Mouse (Mus musculus) neural tube, embryonic 15.5 days (tissue): ENCODE data around the gene Tppp3. TPM values are rescaled to one million over a fixed set of nuclear protein-coding genes. Genes with fewer than 3 reads are reported as not detected.

ENCODE experiments used
- ATAC-seq: fragments of 200-750 bp; cut with Nextera tagmentation; 2 replicates; pipeline ENCODE4 v1.8.0; 2017; ENCODE audit warnings: mild to moderate bottlenecking, moderate TSS enrichment, moderate library complexity; ENCODE audit not compliant: low FRiP score
- H3K27ac ChIP-seq: fragments of 300-500 bp; sonication (generic); replicated peaks from 2 replicates; pipeline ENCODE4 v1.5.1; 2015; ENCODE audit warnings: mild to moderate bottlenecking, inconsistent platforms
- H3K27me3 ChIP-seq: fragments of 300-500 bp; sonication (generic); replicated peaks from 2 replicates; pipeline ENCODE4 v1.6.1; 2015; ENCODE audit warnings: inconsistent platforms
- H3K36me3 ChIP-seq: fragments of 300-500 bp; sonication (generic); 2 replicates; pipeline ENCODE4 v1.6.1; 2015; ENCODE audit warnings: inconsistent platforms
- H3K4me1 ChIP-seq: fragments of 300-500 bp; sonication (generic); 2 replicates; pipeline ENCODE4 v1.6.1; 2015; ENCODE audit warnings: inconsistent platforms
- H3K4me2 ChIP-seq: fragments of 300-500 bp; sonication (generic); 2 replicates; pipeline ENCODE4 v1.6.1; 2015; ENCODE audit warnings: inconsistent platforms, mild to moderate bottlenecking, moderate library complexity
- H3K4me3 ChIP-seq: fragments of 300-500 bp; sonication (generic); replicated peaks from 2 replicates; pipeline ENCODE4 v1.5.1; 2015; ENCODE audit warnings: mild to moderate bottlenecking, inconsistent platforms
- H3K9ac ChIP-seq: fragments of 300-500 bp; sonication (generic); replicated peaks from 2 replicates; pipeline ENCODE4 v1.6.1; 2015; ENCODE audit warnings: mild to moderate bottlenecking, inconsistent platforms
- H3K9me3 ChIP-seq: fragments of 300-500 bp; sonication (generic); replicated peaks from 2 replicates; pipeline ENCODE4 v1.6.1; 2016; ENCODE audit warnings: inconsistent platforms
- WGBS: fragments of 180-500 bp; shearing (Covaris S2); methylation state at CpG from one replicate; pipeline ENCODE4 v1.1.7; 2015; ENCODE audit warnings: mixed read lengths; 5-methylcytosine and 5-hydroxymethylcytosine counted together
- polyA plus RNA-seq: library from polyadenylated mRNA; unstranded; fragments of >200 nt; fragmentation: Nextera tagmentation; extraction: Ambion mirVana; gene quantifications from 2 replicates; pipeline ENCODE4 v1.2.1, GENCODE M21; 2015

The Tppp3 gene
- polyA plus RNA-seq, 1 experiment from 2014 or later, result 288 TPM

GRCm38 (mm10) chr8:105464595-105464994 is 6.7 kb downstream of the Tppp3 start:
- no peaks in the 10 kb centered on the region for H3K9me3 ChIP-seq
- 68% methylated on average over 7 of the region's 7 CpGs for WGBS
- H3K9ac ChIP-seq, result no peak overlapping the region
- no peak overlapping the region for H3K27ac ChIP-seq
- no peak overlapping the region for H3K4me3 ChIP-seq
- H3K4me1 ChIP-seq, result peaks cover 39% of the 10 kb centered on the region
- no peaks in the 10 kb centered on the region for H3K27me3 ChIP-seq
- H3K36me3 ChIP-seq, result peaks cover 8% of the 10 kb centered on the region; the same call in 1 of the 2 replicates
- no peak for ATAC-seq
- no peak overlapping the region for H3K4me2 ChIP-seq

GRCm38 (mm10) chr8:105461085-105461803 is 10.1 kb downstream of the Tppp3 start:
- H3K4me2 ChIP-seq, result no peak overlapping the region
- H3K27me3 ChIP-seq, result no peaks in the 10 kb centered on the region
- ATAC-seq, result no peak
- H3K4me3 ChIP-seq, result no peak overlapping the region
- 66% methylated on average over 13 of the region's 13 CpGs for WGBS
- peaks cover 2% of the 10 kb centered on the region; the same call in 1 of the 2 replicates for H3K36me3 ChIP-seq
- no peaks in the 10 kb centered on the region for H3K9me3 ChIP-seq
- H3K27ac ChIP-seq, result no peak overlapping the region
- peaks cover 16% of the 10 kb centered on the region for H3K4me1 ChIP-seq
- H3K9ac ChIP-seq, result no peak overlapping the region

GRCm38 (mm10) chr8:105455218-105455617 is 16.1 kb downstream of the Tppp3 start:
- Histone ChIP-seq H3K4me1 (0 out of 2 replicates have a peak, but pooled peaks cover 4% of the 10 kb centered on the region), H3K27me3 (no peaks in the 10 kb centered on the region), H3K9ac (no peak overlapping the region), H3K4me3 (no peak overlapping the region), H3K36me3 (no peaks in the 10 kb centered on the region), H3K9me3 (no peaks in the 10 kb centered on the region), H3K4me2 (no peak overlapping the region), H3K27ac (no peak overlapping the region)
- ATAC-seq, result no peak
- WGBS, result 68% methylated on average over 10 of the region's 10 CpGs

- Histone ChIP-seq H3K4me1 (0 out of 2 replicates have a peak, but pooled peaks cover 4% of the 10 kb centered on the region), H3K36me3 (no peaks in the 10 kb centered on the region), H3K4me2 (no peak overlapping the region), H3K4me3 (no peak overlapping the region), H3K9me3 (no peaks in the 10 kb centered on the region), H3K27ac (no peak overlapping the region), H3K27me3 (no peaks in the 10 kb centered on the region), H3K9ac (no peak overlapping the region)
- 58% methylated on average over 5 of the region's 5 CpGs for WGBS
- ATAC-seq, result no peak
Observed at GRCm38 (mm10) chr8:105454088-105454487, 17.2 kb downstream of the Tppp3 start.

- no peak overlapping the region for H3K9ac ChIP-seq
- H3K9me3 ChIP-seq, result no peaks in the 10 kb centered on the region
- no peaks in the 10 kb centered on the region for H3K27me3 ChIP-seq
- no peak overlapping the region for H3K27ac ChIP-seq
- WGBS, result 85% methylated on average over 5 of the region's 5 CpGs
- ATAC-seq, result no peak
- no peak overlapping the region for H3K4me3 ChIP-seq
- H3K4me1 ChIP-seq, result 0 out of 2 replicates have a peak, but pooled peaks cover 4% of the 10 kb centered on the region
- H3K4me2 ChIP-seq, result no peak overlapping the region
- no peaks in the 10 kb centered on the region for H3K36me3 ChIP-seq
Observed at GRCm38 (mm10) chr8:105453296-105453695, 18.0 kb downstream of the Tppp3 start.

DNA sequence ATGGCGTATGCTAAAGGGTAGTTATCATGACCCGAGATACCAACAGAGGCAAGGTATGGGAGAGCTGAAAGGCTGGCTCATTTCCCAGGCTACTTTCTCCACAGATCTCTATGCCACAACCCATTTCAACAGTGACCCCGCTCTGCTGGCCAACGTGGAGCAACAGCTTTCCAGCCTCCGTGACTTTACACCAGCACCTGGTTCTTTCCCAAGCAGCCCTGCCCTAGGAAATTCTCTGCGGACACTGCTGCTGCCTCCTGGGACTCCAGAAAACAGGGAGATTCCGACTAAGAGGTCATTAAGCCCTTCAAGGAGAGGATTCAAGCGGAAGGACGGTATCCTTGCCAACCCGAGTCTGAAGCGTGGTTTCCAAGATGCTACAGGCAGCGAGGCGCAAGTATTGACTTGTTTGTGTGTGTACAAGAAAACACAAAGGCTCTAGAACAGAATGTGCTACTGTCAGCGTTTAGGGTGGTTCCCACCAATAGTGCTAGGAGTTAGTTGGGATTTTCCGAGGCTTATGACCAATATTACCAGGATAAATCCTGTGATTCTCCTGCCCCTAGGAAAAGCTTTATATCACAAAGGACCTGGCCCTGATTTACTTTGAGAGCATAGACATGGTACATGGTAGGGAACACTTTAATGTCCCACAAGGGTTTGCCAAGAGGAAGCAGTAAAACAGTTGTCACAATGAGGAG is 19.3 kb downstream of the Tppp3 start:
- no peaks in the 10 kb centered on the region for H3K9me3 ChIP-seq
- 43% methylated on average over 15 of the region's 15 CpGs for whole genome bisulfite sequencing

GRCm38 (mm10) chr8:105450977-105451376 is 20.3 kb downstream of the Tppp3 start:
- no peaks in the 10 kb centered on the region for H3K9me3 ChIP-seq
- H3K9ac ChIP-seq, result no peak overlapping the region
- no peaks in the 10 kb centered on the region for H3K36me3 ChIP-seq
- peaks cover 8% of the 10 kb centered on the region for H3K4me1 ChIP-seq
- WGBS, result 37% methylated on average over 1 of the region's 1 CpGs
- ATAC-seq, result no peak
- H3K4me3 ChIP-seq, result no peak overlapping the region
- no peak overlapping the region for H3K27ac ChIP-seq
- no peak overlapping the region for H3K4me2 ChIP-seq
- H3K27me3 ChIP-seq, result no peaks in the 10 kb centered on the region

More for the DNA sequence above, 19.3 kb downstream of the Tppp3 start:
- H3K9ac ChIP-seq, result no peak overlapping the region
- ATAC-seq, result no peak
- H3K27me3 ChIP-seq, result no peaks in the 10 kb centered on the region
- 0 out of 2 replicates have a peak, but pooled peaks cover 4% of the 10 kb centered on the region for H3K4me1 ChIP-seq
- no peak overlapping the region for H3K4me3 ChIP-seq
- H3K27ac ChIP-seq, result no peak overlapping the region
- no peak overlapping the region for H3K4me2 ChIP-seq
- no peaks in the 10 kb centered on the region for H3K36me3 ChIP-seq

- no peak overlapping the region for H3K4me3 ChIP-seq
- H3K4me1 ChIP-seq, result peaks cover 16% of the 10 kb centered on the region
- H3K27me3 ChIP-seq, result no peaks in the 10 kb centered on the region
- WGBS, result 87% methylated on average over 5 of the region's 5 CpGs
- no peak for ATAC-seq
- no peak overlapping the region for H3K9ac ChIP-seq
- no peak overlapping the region for H3K27ac ChIP-seq
- H3K36me3 ChIP-seq, result no peaks in the 10 kb centered on the region
- no peak overlapping the region for H3K4me2 ChIP-seq
- no peaks in the 10 kb centered on the region for H3K9me3 ChIP-seq
Observed at GRCm38 (mm10) chr8:105448596-105448995, 22.7 kb downstream of the Tppp3 start.

GRCm38 (mm10) chr8:105448188-105448587 is 23.1 kb downstream of the Tppp3 start:
- Histone ChIP-seq H3K9ac (no peak overlapping the region), H3K4me3 (no peak overlapping the region)
- WGBS, result 94% methylated on average over 3 of the region's 3 CpGs

GRCm38 (mm10) chr8:105446127-105446552 is 25.2 kb downstream of the Tppp3 start:
- Histone ChIP-seq H3K4me2 (peak overlapping the region; percentile 15; the same call in 1 of the 2 replicates), H3K27ac (0 out of 2 replicates have a peak overlapping the region, but pooled peaks have one; percentile 23), H3K4me1 (peaks cover 13% of the 10 kb centered on the region), H3K9ac (no peak overlapping the region), H3K27me3 (no peaks in the 10 kb centered on the region), H3K36me3 (no peaks in the 10 kb centered on the region), H3K4me3 (no peak overlapping the region), H3K9me3 (no peaks in the 10 kb centered on the region)
- no peak for ATAC-seq
- 9% methylated on average over 4 of the region's 4 CpGs for WGBS

More at GRCm38 (mm10) chr8:105448188-105448587, 23.1 kb downstream of the Tppp3 start:
- no peaks in the 10 kb centered on the region for H3K9me3 ChIP-seq
- no peak overlapping the region for H3K4me2 ChIP-seq
- H3K4me1 ChIP-seq, result peaks cover 16% of the 10 kb centered on the region
- no peaks in the 10 kb centered on the region for H3K27me3 ChIP-seq
- ATAC-seq, result no peak
- no peak overlapping the region for H3K27ac ChIP-seq
- no peaks in the 10 kb centered on the region for H3K36me3 ChIP-seq

DNA sequence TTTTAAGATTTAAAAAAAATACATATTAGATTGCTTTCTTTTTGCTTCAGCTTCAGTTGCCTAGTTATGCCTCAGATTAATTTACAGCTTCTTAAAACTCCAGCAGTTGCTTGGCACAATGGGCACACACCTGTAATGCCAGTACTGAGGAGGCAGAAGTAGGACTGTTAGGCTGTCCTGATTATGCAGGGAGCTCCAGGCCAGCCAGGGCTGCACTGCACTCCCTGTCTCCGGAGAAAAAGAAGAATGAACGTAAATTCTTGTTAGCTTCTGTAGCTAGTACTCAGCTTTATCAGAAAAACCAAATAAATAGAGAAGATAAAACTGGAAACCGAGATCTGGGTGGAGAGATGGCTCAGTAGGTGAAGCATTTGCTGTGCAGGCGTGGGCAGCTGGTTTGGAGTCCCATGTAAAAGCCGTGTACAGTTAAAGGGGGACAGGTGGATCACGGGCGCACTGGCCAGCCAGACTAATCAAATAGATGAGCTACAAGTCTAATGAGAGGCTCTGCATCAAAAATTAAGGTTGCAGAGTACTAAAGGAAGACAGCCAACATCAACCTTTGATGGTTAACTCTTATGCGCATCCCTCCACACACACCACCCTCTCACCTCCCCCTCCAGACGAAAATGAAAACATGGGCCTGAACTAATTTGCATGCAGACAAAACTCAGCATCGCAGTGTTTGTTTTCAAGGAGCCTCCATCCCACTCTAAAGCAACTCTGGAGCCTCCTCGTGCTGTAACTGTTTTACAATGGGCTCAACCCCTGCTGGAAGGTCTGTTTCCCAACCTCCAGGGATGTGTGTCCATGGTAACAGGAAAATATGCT is 25.8 kb downstream of the Tppp3 start:
- WGBS, result 21% methylated on average over 11 of the region's 11 CpGs
- 0 out of 2 replicates have a peak overlapping the region, but pooled peaks have one; percentile 23 for H3K27ac ChIP-seq
- no peaks in the 10 kb centered on the region for H3K36me3 ChIP-seq
- H3K4me2 ChIP-seq, result peak overlapping the region; percentile 15; the same call in 1 of the 2 replicates
- ATAC-seq, result no peak
- H3K9ac ChIP-seq, result no peak overlapping the region
- no peak overlapping the region for H3K4me3 ChIP-seq
- no peaks in the 10 kb centered on the region for H3K9me3 ChIP-seq
- no peaks in the 10 kb centered on the region for H3K27me3 ChIP-seq
- peaks cover 13% of the 10 kb centered on the region for H3K4me1 ChIP-seq
